Mouse (Mus musculus): ENCODE results near the gene Coch.
A peak's percentile ranks its signal among the peaks of the same experiment; 100 is the strongest.
"Not testable (repeated sequence)": the region's sequence is repeated elsewhere in the genome, so short reads cannot be mapped to it uniquely, and the experiment has no call there.

Gene Coch

DNA sequence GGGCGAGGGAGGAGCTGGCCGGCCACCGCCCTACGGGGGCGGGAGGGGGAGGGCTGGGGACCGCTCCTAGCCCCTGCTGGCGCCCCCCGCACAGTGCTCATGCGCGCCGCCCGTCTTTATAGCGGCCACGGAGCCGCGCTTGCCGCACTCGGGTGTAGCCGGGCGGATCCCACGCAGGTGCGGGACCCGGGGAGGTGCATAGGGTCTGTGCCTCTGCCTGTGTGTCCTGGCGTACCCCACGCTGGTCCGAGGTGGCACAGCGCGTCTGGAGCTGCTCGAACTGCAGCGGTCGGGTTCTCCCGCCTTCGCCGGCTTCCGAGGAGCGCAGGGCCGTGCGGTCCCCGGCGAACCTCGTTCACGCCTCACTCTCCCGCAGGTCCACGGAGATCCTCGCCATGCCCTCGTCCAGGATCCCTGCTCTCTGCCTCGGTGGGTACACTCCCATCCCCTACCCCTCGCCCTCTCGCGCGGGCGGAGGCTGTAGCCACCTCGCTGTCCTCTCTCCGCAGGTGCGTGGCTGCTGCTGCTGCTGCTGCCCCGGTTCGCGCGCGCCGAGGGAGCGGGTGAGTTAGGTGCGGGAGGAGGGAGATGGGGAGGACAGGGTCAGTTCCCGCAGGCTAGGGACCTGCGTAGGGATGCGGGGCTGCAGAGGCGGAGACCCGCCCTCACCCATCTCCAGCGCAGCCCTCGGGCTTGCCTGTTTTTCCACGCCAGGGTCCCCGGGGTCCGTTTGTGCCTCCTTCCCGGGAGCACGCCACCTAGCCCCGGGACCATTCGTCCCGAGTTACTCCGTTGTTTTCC is at the start of gene Coch:
Gene Coch, plus strand, starts transcription at position 113 of the 801 bp plus-strand sequence.
- DNase-seq (ENCODE audit: low spot score): peak; percentile 7

GRCm38 (mm10) chr12:51543402-51543960 is 49.7 kb upstream of the Coch start:
- no peak for DNase-seq (ENCODE audit: low spot score)

DNA sequence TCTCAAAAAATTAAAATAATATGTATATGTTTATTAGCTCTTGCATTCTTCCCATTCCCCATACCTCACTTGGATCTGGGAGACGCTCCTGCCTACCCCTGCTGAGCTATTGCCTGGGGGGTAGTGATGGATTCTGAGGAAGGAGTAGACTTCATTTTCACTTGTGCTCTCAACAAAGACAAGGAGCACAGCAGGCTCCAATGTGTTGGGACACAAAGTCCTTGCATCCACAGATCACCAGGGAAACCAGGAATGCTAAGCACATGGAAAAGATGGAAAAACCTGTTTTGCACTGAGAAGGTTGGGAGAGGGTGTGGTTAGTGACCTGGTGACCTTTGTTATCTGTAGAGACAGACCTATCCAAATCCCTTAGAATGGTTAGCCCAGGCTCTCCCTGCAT is 38.1 kb upstream of the Coch start:
- DNase-seq (ENCODE audit: low spot score): no peak

- no peak for DNase-seq (ENCODE audit: low spot score)
Observed at GRCm38 (mm10) chr12:51561416-51561815, 31.7 kb upstream of the Coch start.

GRCm38 (mm10) chr12:51567225-51567624 is 25.9 kb upstream of the Coch start:
- no peak for DNase-seq (ENCODE audit: low spot score)

- DNase-seq (ENCODE audit: low spot score): no peak
Observed at GRCm38 (mm10) chr12:51569472-51569871, 23.7 kb upstream of the Coch start.

DNA sequence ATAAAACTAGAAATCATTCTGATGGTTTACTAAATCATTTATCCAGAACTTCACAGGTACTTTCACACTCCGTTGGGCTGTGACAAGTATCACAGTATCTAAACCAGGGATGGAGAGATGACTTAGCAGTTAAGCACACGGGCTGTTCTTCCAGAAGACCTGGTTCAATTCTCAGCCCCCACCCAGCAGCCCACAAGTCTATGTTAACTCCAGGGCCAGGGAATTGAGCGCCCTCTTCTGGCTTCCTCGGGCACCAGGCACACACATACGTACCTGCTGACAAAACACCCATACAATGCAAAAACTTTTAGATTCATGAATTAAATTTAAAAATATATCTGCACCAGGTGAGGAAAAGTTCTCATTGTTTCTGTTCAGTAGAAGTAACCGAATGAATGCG is 23.2 kb upstream of the Coch start:
- DNase-seq (ENCODE audit: low spot score): no peak

DNA sequence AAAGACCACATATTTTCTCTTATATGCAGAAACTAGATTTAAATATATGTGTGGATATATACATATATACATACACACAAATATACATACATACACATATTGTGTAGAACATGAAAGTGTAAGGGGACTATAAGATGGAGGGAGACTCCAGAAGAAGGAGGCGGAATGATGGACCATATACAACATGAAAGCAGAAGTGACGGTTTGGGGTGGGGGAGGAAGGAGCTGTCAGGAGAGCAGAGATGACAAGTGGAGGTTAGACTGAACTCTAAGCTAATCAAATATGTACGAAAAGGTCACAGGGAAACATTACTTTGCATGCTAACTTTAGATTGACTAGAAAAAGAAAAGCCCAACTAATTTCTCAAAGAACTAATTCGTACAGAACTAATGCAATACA is 20.5 kb upstream of the Coch start:
- DNase-seq (ENCODE audit: low spot score): no peak

GRCm38 (mm10) chr12:51577816-51578215 is 15.3 kb upstream of the Coch start:
- not testable (repeated sequence) for DNase-seq (ENCODE audit: low spot score)

DNA sequence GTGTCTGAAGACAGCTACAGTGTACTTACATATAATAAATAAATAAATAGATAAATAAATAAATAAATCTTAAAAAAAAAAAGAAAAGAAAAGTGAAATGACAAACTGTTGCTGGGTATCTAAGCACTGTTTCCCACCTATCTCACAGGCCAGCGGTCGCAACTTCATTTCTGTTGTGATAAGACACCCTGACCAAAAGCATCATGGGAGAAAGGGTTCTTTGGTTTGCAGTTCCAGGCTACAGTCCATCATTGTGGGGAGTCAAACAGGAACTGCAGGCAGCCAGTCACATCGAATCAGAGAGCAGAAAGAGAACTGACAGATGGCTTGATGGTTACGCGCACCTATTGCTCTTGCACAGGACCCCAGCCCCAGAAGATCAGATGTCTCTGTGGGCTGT is 3.9 kb upstream of the Coch start:
- DNase-seq (ENCODE audit: low spot score): no peak

DNA sequence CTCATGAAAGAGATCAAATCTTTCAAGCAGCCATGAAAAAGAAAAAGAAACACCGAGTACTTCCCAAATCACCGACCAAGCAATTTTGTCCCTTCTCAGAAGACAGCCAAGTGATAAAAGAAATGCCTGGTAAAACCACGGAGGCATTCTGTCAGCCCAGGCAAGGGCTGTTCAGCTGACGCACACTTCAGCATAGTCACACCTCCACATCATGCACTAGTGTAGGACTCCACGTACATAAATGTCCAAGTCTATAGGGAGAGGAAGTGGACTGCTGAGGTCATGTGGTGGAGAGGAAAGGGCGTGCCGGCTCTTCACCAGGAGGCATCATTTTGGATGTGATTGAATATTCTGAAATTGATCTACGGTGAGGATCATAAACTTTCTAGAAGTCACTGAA is 1.2 kb upstream of the Coch start:
- no peak for DNase-seq (ENCODE audit: low spot score)

GRCm38 (mm10) chr12:51592888-51593228 is 283 bp upstream of the Coch start:
- DNase-seq (ENCODE audit: low spot score): no peak

DNA sequence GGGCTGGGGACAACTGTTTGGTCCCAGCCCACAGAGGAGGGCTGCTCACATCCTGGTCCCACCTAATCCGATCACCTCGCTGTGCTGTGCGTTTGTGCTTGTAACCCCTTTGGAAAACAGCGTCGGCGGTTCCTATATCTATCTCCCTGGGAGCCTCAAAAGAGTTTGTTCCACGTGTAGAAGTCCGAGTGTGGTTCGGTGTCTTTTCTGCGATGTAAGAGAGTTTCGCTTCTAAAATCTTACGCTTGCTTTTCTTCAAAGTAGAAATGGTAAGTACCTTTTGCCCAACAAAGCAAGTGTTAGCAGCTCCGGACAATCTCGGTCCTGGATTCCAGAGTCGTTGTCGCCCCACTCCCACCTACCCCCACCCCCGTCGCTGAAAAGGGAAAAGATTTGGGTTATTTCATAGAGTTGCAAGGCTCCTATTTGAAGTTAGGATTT is 909 bp downstream of the Coch start:
- DNase-seq (ENCODE audit: low spot score): no peak

- DNase-seq (ENCODE audit: low spot score): no peak
Observed at GRCm38 (mm10) chr12:51603306-51603705, 10.2 kb downstream of the Coch start.

- DNase-seq (ENCODE audit: low spot score): no peak
Observed at GRCm38 (mm10) chr12:51606138-51606537, 13.0 kb downstream of the Coch start.

- no peak for DNase-seq (ENCODE audit: low spot score)
Observed at GRCm38 (mm10) chr12:51612361-51612760, 19.2 kb downstream of the Coch start.

DNA sequence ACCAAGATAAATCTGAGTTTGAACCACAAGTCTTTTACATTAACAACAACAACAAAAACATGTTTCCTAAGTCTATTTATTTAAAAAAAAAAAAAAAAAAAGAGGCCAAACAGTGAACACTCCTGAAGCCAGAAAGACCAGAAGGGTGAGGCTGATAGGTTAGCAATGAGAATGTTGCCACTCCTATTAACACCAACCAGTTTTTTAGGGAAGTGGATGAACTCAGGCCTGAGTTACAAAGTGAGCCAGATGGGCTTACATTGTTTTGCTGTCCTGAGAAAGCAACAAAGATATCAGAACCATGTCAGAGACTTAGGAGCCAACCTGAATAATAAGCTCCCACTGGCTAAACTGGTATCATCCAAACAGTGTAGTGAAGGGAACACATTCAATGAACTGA is 27.4 kb downstream of the Coch start:
- DNase-seq (ENCODE audit: low spot score): no peak

DNA sequence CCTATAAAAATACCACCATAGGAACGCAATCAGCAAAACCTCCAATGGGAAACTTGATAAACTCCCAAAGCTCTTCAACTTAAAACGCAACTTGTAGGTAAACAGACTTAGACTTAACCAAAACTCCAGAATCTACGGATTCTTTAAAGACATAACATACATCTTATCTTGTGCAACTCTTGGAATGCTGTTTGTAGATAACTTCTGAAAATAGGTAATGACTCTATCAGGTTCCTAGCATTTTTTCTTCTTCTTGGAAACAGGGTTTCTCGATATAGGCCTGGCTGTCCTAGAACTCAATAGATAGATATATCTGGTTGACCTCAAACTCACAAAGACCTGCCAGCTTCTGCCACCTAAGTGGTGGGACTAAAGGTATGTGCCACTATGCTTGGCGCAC is 28.0 kb downstream of the Coch start:
- DNase-seq (ENCODE audit: low spot score): no peak

- no peak for DNase-seq (ENCODE audit: low spot score)
Observed at GRCm38 (mm10) chr12:51622670-51623365, 29.7 kb downstream of the Coch start.

DNA sequence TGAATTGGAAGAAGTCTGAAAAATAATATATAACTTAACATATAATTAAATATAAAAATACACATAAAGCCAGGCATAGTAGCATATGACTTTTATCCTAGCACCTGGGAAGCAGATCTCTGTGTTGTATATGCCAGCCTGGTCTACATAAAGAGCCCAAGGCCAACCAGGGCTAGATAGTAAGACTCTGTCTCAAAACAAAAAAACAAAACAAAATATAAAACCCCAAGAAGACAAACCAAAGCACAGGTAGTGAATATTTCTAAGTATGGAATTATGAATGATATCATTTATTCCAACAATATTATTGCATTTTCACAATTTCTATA is 30.2 kb downstream of the Coch start:
- no peak for DNase-seq (ENCODE audit: low spot score)

DNA sequence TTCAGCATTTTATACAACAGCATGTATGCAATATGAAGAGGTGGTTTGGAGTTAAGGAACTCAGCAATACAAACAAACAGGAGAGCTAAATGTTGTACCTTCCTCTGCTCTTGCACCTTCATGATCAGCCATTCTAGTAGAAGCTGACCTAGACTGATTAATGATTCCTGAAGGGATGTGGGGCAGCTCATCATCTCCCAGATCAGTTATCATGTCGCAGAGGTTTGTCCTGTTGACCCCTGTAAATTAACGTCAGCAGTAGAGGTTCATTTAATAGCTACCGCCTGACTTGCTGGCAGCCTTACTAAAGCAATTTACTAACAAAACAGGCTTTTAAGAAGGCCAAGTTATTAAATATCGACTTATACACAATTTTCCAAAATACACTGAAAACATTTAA is 40.3 kb downstream of the Coch start:
- DNase-seq (ENCODE audit: low spot score): no peak

DNA sequence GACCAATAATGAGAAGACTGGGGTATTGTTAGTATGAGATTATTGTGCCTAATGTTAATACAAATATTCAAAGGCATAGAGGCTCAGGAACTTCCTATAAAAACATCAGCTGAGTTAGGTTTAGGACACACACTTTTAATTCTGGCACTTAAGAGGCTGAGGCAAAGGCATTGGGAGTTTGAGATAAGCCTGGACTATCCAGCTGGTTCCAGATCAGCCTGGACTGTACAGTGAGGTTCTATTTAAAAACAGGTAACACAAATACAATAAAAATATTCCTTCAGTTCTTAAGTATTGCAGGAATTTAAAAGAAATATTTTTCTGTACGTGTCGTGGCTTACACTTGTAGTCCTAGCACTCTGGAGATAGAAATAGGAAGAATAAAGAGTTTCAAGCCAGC is 43.1 kb downstream of the Coch start:
- no peak for DNase-seq (ENCODE audit: low spot score)

DNA sequence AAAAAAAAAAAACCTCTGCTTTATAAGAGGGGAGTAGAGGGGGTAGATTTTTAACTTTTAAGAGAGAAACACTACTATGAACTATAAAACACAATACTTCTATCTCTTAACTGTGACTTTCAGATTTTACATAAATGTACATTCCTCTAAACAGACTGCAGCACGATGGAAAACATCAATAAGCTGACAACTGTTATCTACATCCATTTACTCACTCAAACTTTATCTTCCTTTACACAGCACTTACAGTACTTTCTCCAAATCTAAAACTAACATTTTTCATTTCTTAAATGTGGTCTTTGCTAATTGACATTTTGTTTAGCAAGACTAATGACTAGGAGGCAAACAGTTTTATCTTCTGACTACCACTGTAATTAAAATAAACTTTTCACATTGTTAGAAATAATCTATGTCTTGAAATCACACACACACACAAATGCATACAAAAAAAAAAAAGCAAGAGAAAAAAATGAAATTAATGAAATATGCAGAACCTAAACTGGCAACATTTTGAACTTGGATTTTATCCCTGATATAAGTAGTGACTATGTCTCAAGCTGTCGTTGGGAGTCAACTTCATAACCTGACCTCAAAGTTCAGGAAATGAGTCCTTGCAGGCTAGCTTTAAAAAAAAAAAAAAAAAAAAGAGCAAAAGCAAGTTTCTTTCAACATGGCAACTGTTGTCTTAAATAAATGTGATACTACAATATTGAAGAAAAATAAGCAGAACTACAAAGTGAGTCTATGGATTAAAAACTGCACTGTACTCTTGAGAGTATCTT is 43.7 kb downstream of the Coch start:
- DNase-seq (ENCODE audit: low spot score): no peak

Measured in urinary bladder, postnatal 14 days (tissue).